Mouse (Mus musculus): ENCODE data around the gene G3bp1.
A peak's percentile ranks its signal among the peaks of the same experiment; 100 is the strongest.

Gene G3bp1

GRCm38 (mm10) chr11:55469048-55469843, at the start of gene G3bp1:
Gene G3bp1, plus strand, starts transcription at chr11:55469685.
- peak; percentile 100 for DNase-seq (ENCODE audit: low read depth, low spot score)

GRCm38 (mm10) chr11:55422978-55423377, 46.5 kb upstream of the G3bp1 start, which contains the start of gene Sparc:
Gene Sparc, minus strand, starts transcription at chr11:55423183.
- no peak for DNase-seq (ENCODE audit: low read depth, low spot score)

GRCm38 (mm10) chr11:55423756-55424155, 45.7 kb upstream of the G3bp1 start:
- no peak for DNase-seq (ENCODE audit: low read depth, low spot score)

GRCm38 (mm10) chr11:55424746-55425360, 44.6 kb upstream of the G3bp1 start:
- no peak for DNase-seq (ENCODE audit: low read depth, low spot score)

GRCm38 (mm10) chr11:55428186-55429012, 41.1 kb upstream of the G3bp1 start:
- DNase-seq (ENCODE audit: low read depth, low spot score), result no peak

GRCm38 (mm10) chr11:55429973-55430372, 39.5 kb upstream of the G3bp1 start:
- DNase-seq (ENCODE audit: low read depth, low spot score), result no peak

GRCm38 (mm10) chr11:55432981-55433380, 36.5 kb upstream of the G3bp1 start:
- DNase-seq (ENCODE audit: low read depth, low spot score), result no peak

GRCm38 (mm10) chr11:55436089-55436488, 33.4 kb upstream of the G3bp1 start:
- no peak for DNase-seq (ENCODE audit: low read depth, low spot score)

- DNase-seq (ENCODE audit: low read depth, low spot score), result no peak
Observed at GRCm38 (mm10) chr11:55438031-55438430, 31.5 kb upstream of the G3bp1 start.

- no peak for DNase-seq (ENCODE audit: low read depth, low spot score)
Observed at GRCm38 (mm10) chr11:55439718-55440117, 29.8 kb upstream of the G3bp1 start.

GRCm38 (mm10) chr11:55444772-55445171, 24.7 kb upstream of the G3bp1 start:
- DNase-seq (ENCODE audit: low read depth, low spot score), result peak; percentile 35

- peak; percentile 60 for DNase-seq (ENCODE audit: low read depth, low spot score)
Observed at GRCm38 (mm10) chr11:55446579-55446978, 22.9 kb upstream of the G3bp1 start.

GRCm38 (mm10) chr11:55449531-55449930, 20.0 kb upstream of the G3bp1 start:
- no peak for DNase-seq (ENCODE audit: low read depth, low spot score)

- no peak for DNase-seq (ENCODE audit: low read depth, low spot score)
Observed at GRCm38 (mm10) chr11:55450311-55450710, 19.2 kb upstream of the G3bp1 start.

- DNase-seq (ENCODE audit: low read depth, low spot score), result no peak
Observed at GRCm38 (mm10) chr11:55453640-55454039, 15.8 kb upstream of the G3bp1 start.

- DNase-seq (ENCODE audit: low read depth, low spot score), result no peak
Observed at GRCm38 (mm10) chr11:55455166-55455565, 14.3 kb upstream of the G3bp1 start.

- DNase-seq (ENCODE audit: low read depth, low spot score), result no peak
Observed at GRCm38 (mm10) chr11:55458501-55458900, 11.0 kb upstream of the G3bp1 start.

GRCm38 (mm10) chr11:55459850-55460558, 9.5 kb upstream of the G3bp1 start:
- no peak for DNase-seq (ENCODE audit: low read depth, low spot score)

GRCm38 (mm10) chr11:55460559-55461018, 8.9 kb upstream of the G3bp1 start:
- DNase-seq (ENCODE audit: low read depth, low spot score), result no peak

GRCm38 (mm10) chr11:55461019-55461645, 8.4 kb upstream of the G3bp1 start, which contains the start of gene Atox1:
Gene Atox1, minus strand, starts transcription at chr11:55461239.
- DNase-seq (ENCODE audit: low read depth, low spot score), result peak; percentile 93

GRCm38 (mm10) chr11:55462149-55462548, 7.3 kb upstream of the G3bp1 start:
- DNase-seq (ENCODE audit: low read depth, low spot score), result no peak
